Mouse (Mus musculus) MN1 (cell line): ENCODE measurements at regions not wholly inside any gene's neighbourhood (a gene's known extent, or its start where the extent isn't known, plus 50 kb on each side); places are given as distances from the start of the nearest gene placed in this dataset.
A peak's percentile ranks its signal among the peaks of the same experiment; 100 is the strongest.

Source experiments
- DNase-seq: peaks from one replicate; pipeline ENCODE4 v3.0.0-alpha.2; 2016; ENCODE audit warnings: low spot score

DNA sequence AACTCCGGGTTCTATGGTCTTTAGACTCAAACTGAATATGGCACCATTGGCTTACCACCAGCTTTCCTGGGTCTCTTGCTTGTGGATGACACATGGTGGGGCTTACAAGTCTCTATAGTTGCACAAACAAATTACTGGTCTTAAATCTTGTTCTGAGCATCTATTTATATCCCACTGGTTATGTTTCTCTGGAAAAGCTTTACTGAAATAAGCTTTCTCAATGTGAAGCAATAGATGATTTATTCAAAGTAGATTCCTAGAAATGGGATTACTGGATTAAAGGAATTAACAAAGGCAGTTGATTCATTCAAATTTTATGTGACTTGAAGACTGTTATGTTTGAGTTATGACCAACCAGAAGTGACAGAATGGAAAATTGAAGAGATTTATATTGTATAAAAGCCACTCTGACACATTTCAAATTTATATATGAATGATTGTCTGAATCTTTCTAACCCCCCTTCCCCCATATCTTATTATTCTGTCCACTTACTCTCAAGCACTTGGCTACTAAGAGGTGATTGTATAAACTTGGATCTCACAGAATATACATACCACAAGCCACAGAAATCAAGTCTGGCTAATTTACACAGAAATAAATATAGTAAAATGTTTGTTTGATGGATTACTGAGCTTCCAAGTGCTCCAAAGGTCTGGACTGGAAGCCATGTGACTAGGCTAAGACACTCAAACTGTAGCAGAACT, 113.4 kb upstream of the C1qtnf3 start:
- no peak for DNase-seq

DNA sequence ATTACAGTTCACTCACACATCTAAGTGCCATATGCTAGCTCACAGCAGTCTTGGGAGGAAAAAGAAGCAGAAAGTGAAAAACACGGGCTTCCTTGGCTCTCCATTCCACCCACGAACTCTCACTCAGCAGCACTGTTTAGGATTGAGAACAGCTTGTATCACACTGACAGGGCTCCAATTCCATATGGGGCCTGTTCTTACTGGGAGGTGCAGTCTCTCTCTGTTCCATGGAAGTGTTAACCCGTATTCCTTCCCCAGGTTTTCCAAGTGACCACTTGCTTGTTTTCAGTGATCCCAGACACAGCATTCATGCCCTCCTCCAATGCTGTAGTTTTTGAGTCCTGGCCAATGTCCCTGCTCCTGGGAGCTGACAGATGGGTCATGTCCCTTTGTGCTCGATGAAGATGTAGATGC, 111.5 kb upstream of the C1qtnf3 start:
- DNase-seq: peak; percentile 18

DNA sequence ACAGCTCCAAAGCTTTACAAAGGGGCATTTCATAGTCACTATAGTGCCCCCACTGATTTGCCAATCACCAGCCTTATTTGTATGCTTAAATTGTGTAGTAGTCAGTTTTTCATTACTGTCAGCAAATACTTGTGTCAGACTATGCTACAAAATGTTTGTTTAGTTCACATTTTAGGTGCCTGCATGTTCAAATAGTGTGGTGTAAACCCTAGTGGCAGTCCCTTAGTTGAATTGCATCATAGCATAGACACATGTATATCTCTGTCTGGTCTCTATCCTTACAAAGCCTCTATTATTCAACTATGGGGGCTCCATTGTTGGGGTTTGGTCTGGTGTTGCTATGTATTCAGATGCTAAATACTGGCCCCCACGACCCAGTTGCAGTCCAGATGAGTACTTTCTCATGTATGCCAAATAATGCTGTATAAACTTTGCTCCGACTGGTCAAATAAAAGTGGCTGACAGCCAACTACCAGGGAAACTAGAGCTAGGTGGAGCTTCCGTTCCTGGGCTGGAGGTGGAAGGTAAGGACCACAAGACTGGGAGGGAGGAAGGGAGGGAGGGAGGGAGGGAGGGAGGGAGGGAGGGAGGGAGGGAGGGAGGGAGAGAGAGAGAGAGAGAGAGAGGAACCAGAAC, 109.0 kb upstream of the C1qtnf3 start:
- no peak for DNase-seq

DNA sequence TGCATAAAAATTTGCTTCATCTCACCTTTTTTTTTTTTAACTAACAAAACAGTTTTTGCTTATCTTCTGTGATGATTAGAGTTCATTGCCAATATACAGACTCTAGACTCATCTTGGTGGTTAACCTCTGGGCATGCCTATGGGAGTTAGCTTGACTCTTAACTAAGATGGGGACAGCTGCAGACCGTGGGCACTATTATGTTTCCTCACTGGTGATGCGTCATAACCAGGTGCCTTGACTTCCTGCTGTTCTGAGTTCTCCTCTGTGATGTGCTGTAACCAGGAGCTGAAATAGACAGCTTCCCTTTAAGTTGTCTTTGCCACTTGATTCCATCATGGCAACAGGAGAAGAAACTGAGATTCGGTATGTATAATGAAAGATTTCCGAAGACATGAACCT, 105.4 kb upstream of the C1qtnf3 start:
- DNase-seq: no peak

DNA sequence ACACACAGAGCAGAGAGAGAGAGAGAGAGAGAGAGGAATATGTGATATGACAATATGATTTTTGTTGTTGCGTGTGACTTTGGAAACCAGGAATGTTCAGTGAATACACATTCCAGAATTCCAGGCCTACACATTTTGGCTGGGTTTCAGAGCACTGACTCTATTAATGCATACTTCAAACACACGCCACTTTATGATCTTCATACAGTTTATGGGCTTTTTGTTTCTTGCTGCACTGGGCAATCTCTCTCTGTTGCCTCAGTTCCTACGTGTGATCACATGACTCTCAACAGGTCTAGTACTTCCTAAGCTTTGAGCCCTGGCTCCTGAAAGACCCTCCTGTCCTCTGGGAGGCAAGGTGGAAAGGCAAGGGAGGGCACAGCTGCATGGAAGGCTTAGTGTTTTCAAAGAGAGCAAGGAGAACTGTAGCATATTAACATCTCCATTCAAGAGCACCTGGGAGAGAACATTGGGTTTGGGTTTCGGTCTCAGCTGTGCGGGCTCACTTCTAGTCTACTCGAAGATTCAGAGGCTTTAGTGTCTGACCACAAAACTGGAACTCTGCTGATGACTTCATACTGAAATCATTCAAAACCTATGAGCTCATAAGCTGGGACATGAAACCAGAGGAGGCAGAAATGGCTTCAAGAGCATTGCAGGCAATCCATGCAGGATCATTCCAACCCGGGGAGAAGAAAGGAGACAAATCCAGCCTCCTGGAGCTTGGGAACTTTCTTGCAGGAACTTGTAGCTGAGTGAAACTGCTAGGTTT, 87.9 kb upstream of the C1qtnf3 start:
- no peak for DNase-seq

DNA sequence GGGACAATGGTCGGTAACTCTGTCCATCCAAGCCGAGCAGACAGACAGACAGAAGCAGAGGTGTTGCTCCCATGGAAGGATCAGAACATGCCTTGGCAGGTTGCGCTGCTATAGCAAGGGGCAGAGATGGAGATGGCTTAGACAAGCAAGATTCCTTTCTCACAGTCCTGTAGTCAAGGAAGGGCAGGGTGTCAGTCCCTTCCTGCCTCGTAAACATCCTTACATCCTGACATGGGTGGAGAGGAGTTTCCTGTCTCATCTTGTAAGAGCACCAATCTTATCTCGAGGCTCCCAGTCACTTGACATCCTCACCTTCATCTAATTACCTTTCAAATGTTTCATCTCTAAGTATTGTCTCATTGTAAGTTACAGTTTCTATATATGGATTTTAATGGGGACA, 87.0 kb upstream of the C1qtnf3 start:
- no peak for DNase-seq

DNA sequence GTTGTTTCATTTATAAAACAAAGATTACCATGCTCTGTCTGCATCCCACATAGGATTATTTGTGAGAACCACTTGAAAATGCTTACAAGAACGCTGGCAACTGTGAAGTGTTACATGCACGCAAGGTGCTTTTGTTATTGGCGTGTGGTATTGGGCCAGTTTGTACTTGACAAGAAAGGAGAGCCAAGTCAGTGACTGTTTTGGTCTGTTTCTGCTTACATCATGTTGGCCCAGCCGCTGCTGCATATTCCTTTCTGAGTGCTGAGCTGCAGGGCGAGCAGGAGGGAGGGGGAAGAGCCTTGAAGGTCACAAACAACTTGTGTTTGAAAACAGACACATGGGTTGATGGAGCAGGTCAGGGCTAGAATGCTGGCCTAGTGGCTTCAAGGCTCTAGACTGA, 85.3 kb upstream of the C1qtnf3 start:
- no peak for DNase-seq

DNA sequence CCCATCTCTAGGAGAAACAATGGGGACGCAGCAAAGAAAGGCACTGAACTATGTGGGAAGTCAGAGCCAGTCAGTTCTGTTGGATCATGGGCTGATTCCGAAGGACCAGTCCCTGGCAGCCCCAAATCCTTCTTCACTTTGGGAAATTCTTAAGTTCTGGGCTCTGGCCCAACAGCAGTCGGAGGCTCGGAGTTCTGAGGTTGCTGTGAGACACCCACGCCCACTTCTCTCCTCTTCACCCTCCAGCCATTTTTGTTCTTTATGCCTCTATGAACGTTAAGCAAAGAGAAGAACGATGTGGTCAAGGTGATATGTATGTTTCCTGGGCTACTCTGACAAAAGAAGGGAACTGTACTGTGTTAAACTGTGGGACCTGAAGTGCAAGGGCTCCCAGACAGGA, 84.0 kb upstream of the C1qtnf3 start:
- no peak for DNase-seq

DNA sequence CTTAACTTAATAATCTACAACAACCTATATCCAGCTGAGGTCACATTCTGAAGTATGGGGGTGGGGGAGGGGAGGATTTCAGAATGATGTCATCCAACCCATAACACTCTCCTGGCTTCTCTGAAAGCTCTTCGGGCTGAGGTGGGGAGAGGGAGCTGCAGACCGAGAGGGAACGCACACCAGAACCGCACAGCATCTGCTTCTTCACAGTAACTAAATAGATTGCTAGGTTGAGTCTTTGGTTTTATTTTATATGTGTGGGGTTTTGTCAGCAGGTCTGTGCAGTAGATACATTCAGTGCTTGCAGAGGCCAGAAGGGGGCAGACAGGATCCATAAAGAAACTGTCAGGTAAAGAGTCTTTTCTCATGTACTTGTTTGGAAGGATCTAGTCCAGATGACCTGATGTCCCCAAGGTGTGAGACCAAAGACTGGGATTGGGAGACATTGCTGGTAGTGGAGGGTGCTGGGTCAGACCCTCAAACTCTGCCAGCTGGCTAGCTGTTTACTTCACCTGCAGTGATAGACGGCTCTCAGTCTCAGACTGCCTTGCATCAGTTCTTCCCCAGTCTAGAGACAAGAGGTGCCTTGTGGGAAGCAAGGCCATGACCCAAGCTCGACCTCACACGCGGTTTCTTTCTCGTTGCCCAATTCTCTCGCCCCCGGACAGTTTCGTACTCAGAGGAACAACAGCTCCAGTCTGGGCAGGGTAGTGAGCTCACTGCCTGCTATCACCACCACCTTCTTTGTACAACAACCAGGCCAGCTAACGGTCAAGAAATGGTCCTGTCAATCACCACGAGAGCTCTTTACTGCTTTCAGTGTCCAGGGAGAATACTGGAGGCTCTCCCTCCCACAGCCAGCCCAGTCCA, 83.2 kb upstream of the C1qtnf3 start:
- peak; percentile 65 for DNase-seq

DNA sequence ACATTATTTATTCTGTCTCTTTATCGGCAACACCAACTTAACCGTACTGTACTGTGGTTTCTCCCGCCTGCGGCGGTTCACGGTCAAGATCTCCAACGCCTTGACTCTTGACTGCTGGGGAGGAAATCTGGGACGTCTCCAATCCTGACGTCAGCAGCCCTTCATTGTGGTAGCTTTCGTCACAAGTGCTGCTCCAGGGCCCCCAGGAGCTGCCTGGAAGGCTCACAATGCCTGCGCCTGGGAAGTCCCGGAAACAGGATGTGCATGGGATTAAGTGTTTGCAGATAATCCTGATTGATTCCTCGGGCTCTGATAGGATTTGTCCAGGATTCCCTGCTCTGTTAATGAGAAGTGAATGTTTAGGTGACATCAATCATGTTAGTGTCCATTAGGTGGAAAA, 82.3 kb upstream of the C1qtnf3 start:
- no peak for DNase-seq

DNA sequence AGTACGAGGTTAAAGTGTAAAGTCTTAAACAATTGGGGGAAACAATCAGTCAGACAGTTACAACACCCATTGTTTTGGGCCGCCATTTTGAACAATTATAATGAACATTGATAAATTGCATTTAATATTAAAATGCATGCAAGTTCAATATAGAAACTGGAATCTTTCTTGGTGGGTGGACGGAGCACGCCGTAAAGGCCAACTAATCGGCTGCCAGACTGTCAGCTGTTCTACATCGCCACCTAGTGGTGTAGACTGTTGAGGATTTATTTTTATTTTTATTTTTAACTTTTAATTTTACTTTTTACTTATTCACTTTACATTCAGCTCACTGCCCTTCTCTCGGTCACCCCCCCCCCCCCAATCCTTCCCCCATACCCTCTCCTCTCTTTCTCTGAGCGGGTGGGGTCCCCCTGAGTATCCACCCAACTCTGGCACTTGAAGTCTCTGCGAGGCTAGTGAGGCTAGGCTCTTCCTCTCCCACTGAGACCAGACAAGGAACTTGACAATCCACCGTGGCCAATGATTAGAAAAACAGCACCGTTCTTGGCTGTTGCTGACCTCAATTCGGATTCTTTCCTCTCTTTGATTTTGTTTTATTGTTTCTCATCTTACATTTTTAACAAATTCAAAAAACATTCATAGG, 79.7 kb upstream of the C1qtnf3 start:
- DNase-seq: no peak

DNA sequence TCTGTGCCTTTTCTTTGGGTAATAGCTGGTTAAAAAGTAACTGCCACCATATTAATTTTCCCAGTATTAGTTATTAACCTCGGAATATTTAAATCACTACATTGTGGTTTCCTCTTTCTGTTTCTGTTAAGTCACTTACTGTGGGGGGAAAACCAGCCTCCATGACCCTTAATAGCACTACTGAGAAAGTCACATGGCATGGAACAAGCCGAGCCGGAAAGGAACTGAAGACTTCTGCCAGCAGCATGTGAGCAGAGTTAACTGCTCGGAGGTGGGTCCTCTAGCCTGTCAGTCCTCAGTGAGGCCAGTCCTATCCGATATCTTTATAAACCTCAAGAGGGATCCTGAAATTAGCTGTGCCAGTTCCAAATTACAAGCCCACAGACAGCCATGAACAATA, 75.8 kb upstream of the C1qtnf3 start:
- no peak for DNase-seq

DNA sequence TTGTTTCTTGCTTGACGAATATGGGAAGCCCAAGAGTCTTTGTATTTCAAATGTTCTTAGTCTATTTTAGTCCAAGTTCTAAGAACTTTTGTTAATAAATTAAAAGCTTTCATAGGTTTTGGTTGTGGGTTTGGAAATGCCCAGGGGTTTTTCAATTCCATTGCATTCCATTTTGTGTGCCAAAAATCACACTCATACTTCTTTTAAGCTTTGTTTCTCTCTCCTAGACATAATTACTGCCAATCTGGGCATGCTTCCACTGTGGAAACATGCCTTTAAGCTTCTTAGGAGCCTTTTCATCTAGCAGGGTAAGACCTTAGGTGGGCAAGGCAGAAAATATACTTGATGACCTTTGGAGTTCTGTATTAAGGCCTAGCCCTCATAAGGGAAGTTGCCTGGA, 70.4 kb upstream of the C1qtnf3 start:
- no peak for DNase-seq

DNA sequence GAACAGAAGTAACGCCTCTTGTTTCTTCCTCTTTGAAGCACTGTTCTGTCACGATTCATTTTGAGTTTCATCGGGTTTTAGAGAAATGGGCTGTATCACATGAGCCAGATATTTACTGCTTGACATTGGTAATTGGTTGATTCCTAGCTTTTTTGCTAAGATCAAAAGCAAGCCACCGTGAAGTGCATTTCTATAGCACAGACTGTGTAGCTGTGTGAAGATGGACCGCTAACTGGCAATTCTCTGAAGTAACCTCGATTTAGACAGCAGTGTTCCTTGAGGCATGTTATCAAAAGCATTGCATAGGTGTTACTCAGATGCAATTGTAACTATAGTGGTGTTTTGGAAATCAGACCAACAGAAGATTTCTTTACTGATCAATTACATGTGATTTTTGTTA, 64.1 kb upstream of the C1qtnf3 start:
- DNase-seq: no peak

DNA sequence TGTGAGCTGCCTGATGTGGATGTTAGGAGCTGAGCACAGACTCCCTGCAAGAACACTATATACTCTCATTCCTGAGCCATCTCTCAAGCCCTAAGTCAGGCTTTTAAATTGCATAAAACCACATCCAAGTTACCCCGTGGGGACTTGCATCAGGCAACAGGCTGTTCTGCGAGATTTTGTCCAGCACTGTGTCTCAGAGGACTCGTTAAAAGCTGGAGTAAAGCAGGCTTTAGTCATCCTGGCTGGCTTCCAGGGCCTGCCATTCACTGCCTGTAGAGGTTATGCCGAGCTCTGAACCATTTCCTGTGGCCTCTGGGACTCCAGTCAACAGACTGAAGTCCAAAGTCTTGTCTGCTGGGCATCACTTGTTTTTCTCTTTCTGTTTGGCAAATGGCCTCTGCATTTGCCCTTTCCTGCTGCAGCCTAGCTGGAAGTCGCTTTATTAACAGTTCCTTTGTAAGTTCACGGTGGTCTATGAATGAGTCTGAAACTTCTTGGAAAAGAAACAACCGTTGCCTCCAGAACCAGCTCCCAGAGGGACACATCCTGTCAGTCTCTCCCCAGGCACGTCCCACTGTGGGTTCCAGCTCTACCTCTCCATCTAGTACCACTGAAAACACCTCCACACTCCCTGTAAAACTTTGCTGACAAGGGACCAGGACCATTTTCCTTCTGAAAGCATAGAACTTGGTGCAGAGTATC, 61.8 kb upstream of the C1qtnf3 start:
- DNase-seq: peak; percentile 96

DNA sequence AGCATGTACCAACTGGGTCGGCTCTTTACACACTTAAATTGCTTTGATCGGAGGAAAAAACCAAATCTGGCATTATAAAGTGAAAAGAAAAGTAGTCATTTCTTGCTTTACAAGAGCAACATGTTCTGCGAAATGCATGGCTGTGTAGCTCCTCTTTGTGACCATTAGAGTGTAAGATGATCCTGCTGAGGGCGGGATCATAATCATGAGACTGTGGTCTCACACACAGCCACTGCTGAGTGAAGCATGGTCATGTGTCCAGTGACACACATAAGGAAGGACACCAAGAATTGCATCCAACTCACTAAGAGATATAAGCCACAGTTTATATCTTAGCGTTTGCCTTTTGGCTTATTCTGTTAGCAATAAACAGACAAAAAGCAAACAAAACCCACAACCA, 53.8 kb upstream of the C1qtnf3 start:
- no peak for DNase-seq

DNA sequence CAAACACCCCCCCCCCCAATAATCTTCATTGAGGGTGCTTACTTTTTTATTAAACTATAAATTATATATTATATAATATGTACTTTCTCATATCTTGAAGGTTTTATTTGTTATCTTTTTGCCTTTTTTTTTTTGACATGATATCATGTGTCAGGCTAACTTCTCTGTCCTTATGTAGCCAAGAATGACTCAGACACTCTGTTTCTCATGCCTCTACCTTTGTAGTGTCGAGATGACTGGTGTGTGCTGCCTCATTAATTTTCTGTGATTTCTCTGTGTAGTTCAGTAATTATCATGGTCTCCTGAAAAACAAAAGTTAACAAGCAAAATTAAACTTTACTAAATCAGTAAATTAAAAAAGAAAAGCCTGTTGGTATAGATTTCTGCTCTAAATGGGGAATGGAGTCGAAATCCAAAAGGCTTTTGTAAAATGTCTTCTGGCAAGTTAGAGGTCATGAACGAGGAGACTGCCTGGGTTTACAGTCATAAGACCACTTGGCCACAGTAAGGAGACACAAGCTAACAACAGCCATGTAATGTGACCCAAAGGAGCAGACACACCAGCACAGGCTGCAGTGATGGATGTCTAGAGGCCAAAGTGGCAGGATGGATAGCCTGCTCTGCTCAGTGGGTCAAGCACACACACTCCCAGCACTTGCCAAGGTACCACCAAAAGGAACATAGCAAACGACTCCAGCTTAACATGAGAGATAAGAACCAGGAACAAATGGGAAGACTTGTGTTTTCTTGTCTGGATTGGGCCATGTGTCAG, 53.2 kb upstream of the C1qtnf3 start:
- no peak for DNase-seq

DNA sequence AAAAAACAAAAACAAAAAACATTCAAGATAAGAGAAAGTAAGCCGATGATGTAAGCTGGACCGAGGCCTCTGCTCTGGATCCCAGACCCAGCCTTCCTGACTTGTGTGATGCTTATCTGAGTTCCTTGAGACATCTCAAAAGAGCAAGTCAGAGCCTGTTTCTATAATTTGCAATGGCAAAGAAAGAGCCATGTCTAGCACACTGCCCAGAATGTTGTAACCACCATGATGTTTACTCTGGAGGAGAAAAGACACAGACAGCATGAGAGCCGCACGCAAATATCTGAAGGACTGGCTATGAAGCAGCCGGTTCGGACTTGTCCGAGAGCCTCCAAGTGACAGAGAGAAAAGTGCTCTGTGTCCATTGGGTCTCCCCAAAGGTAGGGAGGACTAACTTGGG, 52.2 kb upstream of the C1qtnf3 start:
- no peak for DNase-seq

DNA sequence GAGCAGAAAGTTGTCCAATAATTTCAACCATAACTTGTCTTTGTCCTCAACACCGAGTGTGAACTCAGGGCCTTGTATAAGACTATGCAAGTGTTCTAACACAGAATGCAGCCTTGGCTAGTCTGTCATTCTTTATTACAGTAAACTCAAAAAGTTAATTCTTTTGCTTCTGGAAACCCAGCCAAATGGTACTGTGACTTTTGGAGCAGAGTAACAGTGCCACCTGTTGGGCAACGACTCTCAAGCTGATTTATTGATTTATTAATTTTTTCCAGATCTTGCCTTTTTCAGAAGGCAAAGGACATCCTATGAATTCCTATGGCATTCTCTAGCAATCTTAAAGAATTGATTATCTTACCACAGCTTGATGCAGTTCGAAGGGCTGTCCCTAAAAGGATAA, 51.1 kb upstream of the C1qtnf3 start:
- DNase-seq: peak; percentile 67

DNA sequence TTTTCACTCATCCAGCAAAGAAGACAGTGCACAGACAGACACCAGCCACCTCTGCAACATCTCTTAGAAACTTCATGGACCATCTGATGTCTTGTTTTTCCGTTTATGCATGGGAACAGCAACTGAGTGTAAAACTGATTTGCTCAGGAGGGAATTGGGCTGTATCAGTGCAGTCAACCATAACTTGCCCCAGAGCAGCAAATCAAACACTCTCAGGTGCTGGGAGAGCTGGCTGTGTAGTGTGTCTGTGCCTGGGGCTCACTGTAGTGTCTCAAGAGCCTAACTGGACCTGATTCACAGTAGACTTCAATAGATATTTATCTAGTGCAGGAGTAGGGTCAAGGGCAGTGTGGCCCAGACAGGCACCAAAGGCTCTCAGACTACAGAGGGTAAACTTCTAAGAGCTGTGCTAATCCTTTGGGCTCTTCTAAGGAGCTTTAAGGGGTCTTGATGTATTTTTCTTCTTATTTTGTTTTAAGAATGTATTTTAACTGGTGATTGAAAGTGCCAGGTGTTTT, 50.3 kb upstream of the C1qtnf3 start:
- no peak for DNase-seq
